8 mouse cellular contexts compared by ENCODE assay signal in the genomic region with DNA sequence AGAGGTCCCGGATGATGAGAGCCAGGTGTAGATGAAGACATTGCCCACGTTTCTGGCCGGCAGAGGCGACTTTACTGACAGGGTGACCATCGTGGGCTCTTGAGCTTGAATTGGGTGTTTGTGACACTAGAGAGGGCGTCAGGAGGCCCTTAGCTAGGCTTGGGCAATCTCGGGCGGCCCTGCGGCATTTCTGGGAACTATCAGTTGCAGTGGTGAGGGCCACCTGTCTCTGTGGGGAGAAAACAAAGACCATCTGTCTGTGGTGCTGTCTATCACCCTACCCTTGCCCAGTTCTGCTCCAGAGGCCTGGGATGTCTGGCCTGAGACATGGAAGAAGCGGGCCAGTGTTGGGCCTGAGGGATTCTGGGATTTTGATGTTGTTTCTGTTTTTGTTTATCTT.
DNase-seq lines count a peak whose midpoint lies in the region; ATAC-seq lines count a peak whose summit lies in the region.

No protein-coding gene starts in this region.

- intact Hi-C loops in left cerebral cortex, postnatal 25 days (cut with DNase I): no loop called here

- H3K9me3 ChIP-seq in heart, embryonic 13.5 days: 0 out of 2 replicates have a peak, but pooled peaks cover 6% of the 10 kb centered on the region
- H3K9me3 ChIP-seq in embryonic facial prominence, embryonic 14.5 days (ENCODE audit: control insufficient read depth, low read length): peaks cover 5% of the 10 kb centered on the region; the same call in 1 of the 2 replicates
- H3K9me3 ChIP-seq in limb, embryonic 13.5 days: no peaks in the 10 kb centered on the region
- 0 out of 2 replicates have a peak, but pooled peaks cover 3% of the 10 kb centered on the region for H3K9me3 ChIP-seq in midbrain, embryonic 14.5 days (ENCODE audit: control insufficient read depth, low read length)

- H3K27ac ChIP-seq in heart, embryonic 13.5 days (replicated peaks): peak overlapping the region; percentile 86
- peak overlapping the region; percentile 79; the same call in 1 of the 2 replicates for H3K27ac ChIP-seq in embryonic facial prominence, embryonic 14.5 days (replicated peaks; ENCODE audit: low read depth, low read length)
- peak overlapping the region; percentile 78; the same call in 1 of the 2 replicates for H3K27ac ChIP-seq in limb, embryonic 13.5 days
- peak overlapping the region; percentile 92 for H3K27ac ChIP-seq in midbrain, embryonic 14.5 days (replicated peaks; ENCODE audit: low read depth, low read length)

- no peak for ATAC-seq in heart, embryonic 13.5 days (ENCODE audit: extremely low read depth, insufficient number of reproducible peaks, low FRiP score, low TSS enrichment)
- no peak for ATAC-seq in embryonic facial prominence, embryonic 14.5 days (ENCODE audit: low read depth)
- ATAC-seq in limb, embryonic 13.5 days (ENCODE audit: low FRiP score, low read depth): peak; percentile 25; the same call in 1 of the 2 replicates
- ATAC-seq in midbrain, embryonic 14.5 days (ENCODE audit: low FRiP score, low TSS enrichment): no peak; the same call in 1 of the 2 replicates
- no peak for ATAC-seq in erythroid progenitor cell, adult 5-6 weeks (replicated peaks; ENCODE audit: low FRiP score, poor library complexity, severe bottlenecking)

- H3K9ac ChIP-seq in heart, embryonic 13.5 days: peak overlapping the region; percentile 63
- H3K9ac ChIP-seq in embryonic facial prominence, embryonic 14.5 days (ENCODE audit: low read depth, low read length): no peak overlapping the region
- 0 out of 2 replicates have a peak overlapping the region, but pooled peaks have one; percentile 13 for H3K9ac ChIP-seq in limb, embryonic 13.5 days
- no peak overlapping the region for H3K9ac ChIP-seq in midbrain, embryonic 14.5 days (replicated peaks; ENCODE audit: low read length)

- no peaks in the 10 kb centered on the region for H3K36me3 ChIP-seq in heart, embryonic 13.5 days
- no peaks in the 10 kb centered on the region for H3K36me3 ChIP-seq in embryonic facial prominence, embryonic 14.5 days (ENCODE audit: control insufficient read depth, insufficient read depth, low read length)
- H3K36me3 ChIP-seq in limb, embryonic 13.5 days: no peaks in the 10 kb centered on the region
- H3K36me3 ChIP-seq in midbrain, embryonic 14.5 days (ENCODE audit: control insufficient read depth, insufficient read depth, low read length): no peaks in the 10 kb centered on the region

- peak overlapping the region; percentile 47; the same call in 1 of the 2 replicates for H3K4me3 ChIP-seq in heart, embryonic 13.5 days
- H3K4me3 ChIP-seq in embryonic facial prominence, embryonic 14.5 days (ENCODE audit: low read depth, low read length): no peak overlapping the region
- peak overlapping the region; percentile 44; the same call in 1 of the 2 replicates for H3K4me3 ChIP-seq in limb, embryonic 13.5 days
- no peak overlapping the region for H3K4me3 ChIP-seq in midbrain, embryonic 14.5 days (replicated peaks; ENCODE audit: low read depth, low read length)

- 34% methylated on average over 10 of the region's 10 CpGs for WGBS in heart, embryonic 13.5 days
- WGBS in embryonic facial prominence, embryonic 14.5 days: 76% methylated on average over 10 of the region's 10 CpGs
- WGBS in limb, embryonic 13.5 days: 69% methylated on average over 10 of the region's 10 CpGs
- 78% methylated on average over 10 of the region's 10 CpGs for WGBS in midbrain, embryonic 14.5 days

- no peak for DNase-seq in heart, adult 18-20 months
- DNase-seq in embryonic facial prominence, embryonic 14.5 days (ENCODE audit: low spot score): peak; percentile 26
- no peak for DNase-seq in midbrain, embryonic 14.5 days
- DNase-seq in cerebellum, adult 9-10 months: no peak
- no peak for DNase-seq in left cerebral cortex, postnatal 25 days (ENCODE audit: low spot score in 2 of 2)

- no peaks in the 10 kb centered on the region for H3K27me3 ChIP-seq in heart, embryonic 13.5 days (replicated peaks)
- H3K27me3 ChIP-seq in embryonic facial prominence, embryonic 14.5 days (replicated peaks; ENCODE audit: control insufficient read depth, insufficient read depth, low read length): no peaks in the 10 kb centered on the region
- H3K27me3 ChIP-seq in limb, embryonic 13.5 days: no peaks in the 10 kb centered on the region
- no peaks in the 10 kb centered on the region for H3K27me3 ChIP-seq in midbrain, embryonic 14.5 days (ENCODE audit: control insufficient read depth, insufficient read depth, low read length)

- peak overlapping the region; percentile 69 for H3K4me2 ChIP-seq in heart, embryonic 13.5 days
- peak overlapping the region; percentile 64 for H3K4me2 ChIP-seq in embryonic facial prominence, embryonic 14.5 days (ENCODE audit: low read depth, low read length)
- peak overlapping the region; percentile 76 for H3K4me2 ChIP-seq in limb, embryonic 13.5 days (replicated peaks)
- peak overlapping the region; percentile 68 for H3K4me2 ChIP-seq in midbrain, embryonic 14.5 days (ENCODE audit: low read length)

- peaks cover 36% of the 10 kb centered on the region for H3K4me1 ChIP-seq in heart, embryonic 13.5 days
- H3K4me1 ChIP-seq in embryonic facial prominence, embryonic 14.5 days (ENCODE audit: control insufficient read depth, insufficient read depth, low read length): peaks cover 24% of the 10 kb centered on the region
- peaks cover 19% of the 10 kb centered on the region for H3K4me1 ChIP-seq in limb, embryonic 13.5 days
- H3K4me1 ChIP-seq in midbrain, embryonic 14.5 days (ENCODE audit: control insufficient read depth, insufficient read depth, low read length): peaks cover 19% of the 10 kb centered on the region

Comparison
In these comparisons a context has a peak if more than half of its experiments do, and no peak if none do; other contexts are left out.
1. H3K4me3 ChIP-seq: peak in heart, embryonic 13.5 days (single experiment) and limb, embryonic 13.5 days (single experiment); none in embryonic facial prominence, embryonic 14.5 days (single experiment) and midbrain, embryonic 14.5 days (single experiment).
2. H3K9ac ChIP-seq: peak in heart, embryonic 13.5 days (single experiment) and limb, embryonic 13.5 days (single experiment); none in embryonic facial prominence, embryonic 14.5 days (single experiment) and midbrain, embryonic 14.5 days (single experiment).
3. Peak in every context shown above with its lines, with median percentiles within 50 percentile points of each other: H3K27ac ChIP-seq and H3K4me2 ChIP-seq.